Mouse (Mus musculus) neural tube, embryonic 14.5 days (tissue): Measurements from ENCODE around the gene Zscan4-ps2. TPM values are rescaled to one million over a fixed set of nuclear protein-coding genes. Genes with fewer than 3 reads are reported as not detected.
"Not testable (repeated sequence)": the region's sequence is repeated elsewhere in the genome, so short reads cannot be mapped to it uniquely, and the experiment has no call there.

Source experiments
- ATAC-seq: fragments of 200-750 bp; cut with Nextera tagmentation; 2 replicates; pipeline ENCODE4 v1.8.0; 2017; ENCODE audit warnings: low read depth, mild to moderate bottlenecking, moderate TSS enrichment, moderate library complexity
- H3K27ac ChIP-seq: fragments of 300-500 bp; sonication (generic); 2 replicates; pipeline ENCODE4 v1.5.1; 2014; ENCODE audit warnings: low read depth, mild to moderate bottlenecking, control low read depth, low read length, moderate library complexity, mixed read lengths
- H3K27me3 ChIP-seq: fragments of 300-500 bp; sonication (generic); 2 replicates; pipeline ENCODE4 v1.6.1; 2014; ENCODE audit warnings: low read length; ENCODE audit not compliant: control insufficient read depth, insufficient read depth
- H3K36me3 ChIP-seq: fragments of 300-500 bp; sonication (generic); 2 replicates; pipeline ENCODE4 v1.6.1; 2014; ENCODE audit warnings: low read length, mixed read lengths; ENCODE audit not compliant: control insufficient read depth, insufficient read depth
- H3K4me1 ChIP-seq: fragments of 300-500 bp; sonication (generic); 2 replicates; pipeline ENCODE4 v1.6.1; 2014; ENCODE audit warnings: low read length; ENCODE audit not compliant: control insufficient read depth, insufficient read depth
- H3K4me2 ChIP-seq: fragments of 300-500 bp; sonication (generic); 2 replicates; pipeline ENCODE4 v1.6.1; 2014; ENCODE audit warnings: mild to moderate bottlenecking, low read depth, low read length, control low read depth
- H3K4me3 ChIP-seq: fragments of 300-500 bp; sonication (generic); 2 replicates; pipeline ENCODE4 v1.5.1; 2014; ENCODE audit warnings: low read depth, low read length, control low read depth, mixed read lengths
- H3K9ac ChIP-seq: fragments of 300-500 bp; sonication (generic); replicated peaks from 2 replicates; pipeline ENCODE4 v1.6.1; 2014; ENCODE audit warnings: low read depth, mild to moderate bottlenecking, control low read depth, low read length, mixed read lengths
- H3K9me3 ChIP-seq: fragments of 300-500 bp; sonication (generic); 2 replicates; pipeline ENCODE4 v1.6.1; 2016; ENCODE audit warnings: low read length; ENCODE audit not compliant: control insufficient read depth
- WGBS: fragments of 180-500 bp; shearing (Covaris S2); extraction: QIAGEN DNeasy Blood & Tissue Kit; methylation state at CpG from one replicate; pipeline ENCODE4 v1.1.7; 2014; 5-methylcytosine and 5-hydroxymethylcytosine counted together
- polyA plus RNA-seq: library from polyadenylated mRNA; unstranded; fragments of >200 nt; fragmentation: Nextera tagmentation; extraction: Ambion mirVana; gene quantifications from 2 replicates; pipeline ENCODE4 v1.2.1, GENCODE M21; 2014

Gene Zscan4-ps2
- not detected in 2 replicates for polyA plus RNA-seq

DNA sequence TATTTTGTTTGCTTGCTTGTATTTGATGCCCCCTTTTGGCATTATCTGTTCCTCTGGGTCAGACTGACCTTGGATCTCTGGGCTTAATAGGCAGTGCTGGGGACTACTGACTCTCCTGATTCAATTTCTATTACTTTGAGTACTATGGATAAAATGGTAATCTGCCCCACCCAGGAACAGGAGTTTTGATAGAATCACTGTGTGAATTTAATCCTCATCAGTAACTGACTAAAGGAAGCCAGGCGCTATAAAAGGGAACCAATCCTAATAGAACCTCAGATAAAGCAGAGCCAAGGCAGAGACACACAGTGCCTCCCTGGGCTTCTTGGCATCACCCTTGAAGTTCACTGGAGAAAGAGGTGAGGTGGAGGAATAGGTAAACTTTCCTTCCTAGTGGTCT, at the start of gene Zscan4-ps2:
Gene Zscan4-ps2 (plus strand): TSS at position 301 of the 400 bp plus-strand sequence.
- H3K4me1 ChIP-seq, ATAC-seq, H3K4me2 ChIP-seq, H3K27me3 ChIP-seq, H3K9ac ChIP-seq, H3K4me3 ChIP-seq, H3K27ac ChIP-seq, H3K9me3 ChIP-seq, H3K36me3 ChIP-seq: not testable (repeated sequence)
- 81% methylated on average over 1 of the region's 1 CpGs for WGBS

Other genes with a start within 250 kb of the Zscan4-ps2 start
- not detected in 2 replicates for gene Zscan4e, start 203.6 kb upstream of the Zscan4-ps2 start, polyA plus RNA-seq
- gene Zscan4f, start 116.4 kb upstream of the Zscan4-ps2 start, polyA plus RNA-seq = not detected in 2 replicates
- gene Zscan4-ps3, start 95.0 kb downstream of the Zscan4-ps2 start, polyA plus RNA-seq = not detected in 2 replicates
- not detected in 2 replicates for gene Vmn1r72, start 165.8 kb downstream of the Zscan4-ps2 start, polyA plus RNA-seq
- not detected in 2 replicates for gene Vmn1r73, start 216.0 kb downstream of the Zscan4-ps2 start, polyA plus RNA-seq